Mouse (Mus musculus): ENCODE results near the gene Zfp27. TPM values are rescaled to one million over a fixed set of nuclear protein-coding genes. Genes with fewer than 3 reads are reported as not detected.

Zfp27 gene
- polyA plus RNA-seq (2015; fragmentation: Nextera tagmentation; extraction: Ambion mirVana) = 3.2 TPM in 2 replicates

DNA sequence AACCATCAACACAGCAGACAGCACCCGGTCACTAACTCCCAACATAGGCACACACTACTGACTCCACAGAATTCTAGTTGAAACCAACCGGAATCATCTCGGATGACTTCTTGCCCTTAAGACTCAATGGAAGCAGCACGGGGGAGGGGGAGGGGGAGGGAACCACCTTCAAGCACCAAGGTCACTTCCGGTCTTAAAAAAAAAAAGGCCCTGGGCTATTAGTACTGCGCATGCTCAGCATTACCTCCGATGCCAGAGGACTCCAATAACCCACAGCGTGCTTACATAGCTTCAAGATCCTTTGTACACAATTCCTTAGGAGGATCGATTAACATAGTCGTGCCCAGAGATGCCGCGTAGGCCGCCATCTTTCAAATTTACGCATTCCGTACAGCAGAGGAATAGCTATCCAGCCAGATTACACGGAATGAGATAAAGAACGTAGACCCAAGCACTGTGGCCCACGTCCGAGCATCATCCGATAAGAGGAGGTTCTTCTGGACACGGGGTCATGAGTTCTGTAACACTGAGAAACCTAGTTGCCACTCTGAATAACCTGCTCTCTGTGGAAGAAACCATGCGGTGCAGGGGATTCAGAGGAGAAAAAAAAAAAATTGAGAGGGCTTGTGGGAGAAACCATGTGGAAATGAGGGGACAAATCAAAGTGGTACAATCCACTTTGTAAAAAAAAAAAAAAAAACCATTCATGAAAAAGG, at the start of gene Zfp27:
Gene Zfp27 (minus strand): TSS at position 607 of the 716 bp plus-strand sequence.
- H3K27me3 ChIP-seq (replicated peaks; ENCODE audit: control insufficient read depth, insufficient read depth, low read length) = no peaks in the 10 kb centered on the region
- under 1% methylated on average over 22 of the region's 22 CpGs for WGBS

DNA sequence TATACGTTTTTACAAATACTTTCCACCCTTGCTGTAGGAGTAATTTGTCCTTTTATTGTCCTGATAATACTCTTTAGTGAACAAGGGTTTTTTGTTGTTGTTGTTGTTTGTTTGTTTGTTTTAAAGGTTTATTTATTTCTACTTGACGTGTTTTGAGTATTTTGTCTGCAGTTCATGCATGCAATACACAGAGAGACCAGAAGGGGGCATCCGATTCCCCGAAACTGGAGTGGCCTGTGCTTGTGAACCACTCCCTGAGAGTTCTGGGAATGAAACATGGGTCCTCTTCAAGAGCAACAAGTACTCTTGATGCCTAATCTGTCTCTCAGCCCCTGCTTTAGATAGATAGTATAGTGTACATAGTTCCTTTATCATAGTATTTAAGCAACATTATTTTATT, 48.4 kb upstream of the Zfp27 start:
- peak; percentile 79 for TF ChIP-seq CTCF (IDR thresholded peaks at IDR 0.05; ENCODE audit: low read depth)
- peak overlapping the region; percentile 82 for H3K4me2 ChIP-seq (replicated peaks; ENCODE audit: low read depth)
- H3K4me3 ChIP-seq (ENCODE audit: low read depth, low read length) = peak overlapping the region; percentile 77
- H3K4me1 ChIP-seq (replicated peaks; ENCODE audit: control insufficient read depth, insufficient read depth, low read length) = no peaks in the 10 kb centered on the region
- 25% methylated on average over 4 of the region's 4 CpGs for WGBS
- H3K9me3 ChIP-seq (ENCODE audit: control insufficient read depth) = no peaks in the 10 kb centered on the region
- ATAC-seq = no peak
- no peak overlapping the region for H3K27ac ChIP-seq (ENCODE audit: low read depth, low read length)
- H3K9ac ChIP-seq (ENCODE audit: low read depth, low read length) = no peak overlapping the region
- no peaks in the 10 kb centered on the region for H3K36me3 ChIP-seq (ENCODE audit: control insufficient read depth, insufficient read depth)
- no peaks in the 10 kb centered on the region for H3K27me3 ChIP-seq (replicated peaks; ENCODE audit: control insufficient read depth, insufficient read depth, low read length)

More for the DNA sequence above, at the start of gene Zfp27:
- Histone ChIP-seq H3K4me3 (ENCODE audit: low read depth, low read length) (peak within 1 kb of the TSS; percentile 64), H3K9ac (ENCODE audit: low read depth, low read length) (peak within 1 kb of the TSS; percentile 68), H3K27ac (ENCODE audit: low read depth, low read length) (peak within 1 kb of the TSS; percentile 87), H3K4me2 (replicated peaks; ENCODE audit: low read depth) (peak within 1 kb of the TSS; percentile 71), H3K4me1 (replicated peaks; ENCODE audit: control insufficient read depth, insufficient read depth, low read length) (no peaks in the 10 kb centered on the region), H3K36me3 (ENCODE audit: control insufficient read depth, insufficient read depth) (no peaks in the 10 kb centered on the region; the same call in 1 of the 2 replicates), H3K9me3 (ENCODE audit: control insufficient read depth) (no peaks in the 10 kb centered on the region)
- TF ChIP-seq CTCF (IDR thresholded peaks at IDR 0.05; ENCODE audit: low read depth) = 0 out of 2 replicates have a peak, but pooled peaks have one; percentile 6
- peak; percentile 88 for ATAC-seq

DNA sequence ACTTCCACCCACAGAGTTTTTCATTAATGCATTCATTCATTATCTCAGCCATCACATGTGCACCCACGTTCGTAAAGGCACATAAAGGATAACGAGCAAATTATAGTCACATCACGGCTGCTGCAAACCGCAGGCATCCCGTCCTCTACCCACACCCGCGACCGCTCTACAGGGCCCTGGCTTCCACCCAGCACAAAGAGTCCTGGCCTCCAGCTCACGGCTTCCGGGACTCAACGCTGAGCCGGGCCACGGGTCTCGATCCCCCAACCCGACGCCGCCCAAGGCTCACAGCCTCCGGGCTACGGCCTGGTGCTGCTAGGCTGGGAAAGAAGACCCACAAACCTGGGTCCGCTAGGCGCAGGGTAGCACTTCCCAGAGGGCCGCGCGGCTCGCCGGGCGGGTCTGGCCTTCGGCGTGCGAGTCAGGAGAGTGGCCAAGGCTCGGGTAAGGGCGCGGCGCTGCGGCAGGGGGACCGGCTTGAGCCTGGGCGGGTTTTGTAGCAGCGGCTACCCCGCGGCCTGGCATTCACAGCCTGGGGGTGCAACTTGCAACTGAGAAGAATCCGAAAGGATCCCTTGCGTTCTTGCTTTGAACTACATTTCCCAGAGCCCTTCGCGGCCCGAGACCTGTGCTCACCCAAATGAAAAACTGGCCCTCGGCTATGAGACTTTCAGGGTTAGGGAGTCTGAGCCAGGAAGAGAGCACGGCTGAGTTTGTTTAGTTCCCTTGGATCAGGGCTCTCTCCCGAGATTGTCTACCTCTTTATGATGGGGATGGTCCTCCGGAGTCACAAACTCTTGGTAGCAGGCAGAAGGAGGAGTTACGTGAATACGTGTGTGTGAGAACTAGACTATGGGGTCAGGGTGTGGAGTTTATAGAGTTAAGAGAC, 47.4 kb upstream of the Zfp27 start, which contains the start of gene Zfp74:
Gene Zfp74 (minus strand): TSS at position 577 of the 889 bp plus-strand sequence.
- Histone ChIP-seq H3K27ac (ENCODE audit: low read depth, low read length) (peak within 1 kb of the TSS; percentile 79), H3K27me3 (replicated peaks; ENCODE audit: control insufficient read depth, insufficient read depth, low read length) (no peaks in the 10 kb centered on the region), H3K9ac (ENCODE audit: low read depth, low read length) (peak within 1 kb of the TSS; percentile 70), H3K9me3 (ENCODE audit: control insufficient read depth) (no peaks in the 10 kb centered on the region), H3K4me3 (ENCODE audit: low read depth, low read length) (peak within 1 kb of the TSS; percentile 77), H3K4me1 (replicated peaks; ENCODE audit: control insufficient read depth, insufficient read depth, low read length) (no peaks in the 10 kb centered on the region), H3K4me2 (replicated peaks; ENCODE audit: low read depth) (peak within 1 kb of the TSS; percentile 82), H3K36me3 (ENCODE audit: control insufficient read depth, insufficient read depth) (no peaks in the 10 kb centered on the region)
- ATAC-seq = peak; percentile 81
- under 1% methylated on average over 52 of the region's 52 CpGs for WGBS
- TF ChIP-seq CTCF (IDR thresholded peaks at IDR 0.05; ENCODE audit: low read depth) = peak; percentile 24

DNA sequence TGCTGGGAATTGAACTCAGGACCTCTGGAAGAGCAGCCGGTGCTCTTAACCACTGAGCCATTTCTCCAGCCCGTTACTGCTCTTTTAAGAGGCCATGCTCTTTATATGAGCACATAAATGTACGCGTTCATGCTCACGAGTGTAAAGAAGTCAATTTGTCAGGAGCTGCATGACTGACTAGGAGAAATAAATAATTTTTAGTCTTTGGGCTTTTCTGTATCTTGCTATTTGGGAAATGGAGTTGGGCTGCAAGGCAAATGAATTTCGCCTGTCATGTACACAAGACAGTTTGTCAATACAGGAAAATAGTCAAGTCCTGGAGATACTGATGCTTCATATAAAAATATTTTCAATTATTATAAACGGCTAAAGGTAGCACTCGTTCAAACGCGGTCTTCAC, 46.7 kb upstream of the Zfp27 start:
- no peak for ATAC-seq
- 0 out of 2 replicates have a peak, but pooled peaks have one; percentile 7 for TF ChIP-seq CTCF (IDR thresholded peaks at IDR 0.05; ENCODE audit: low read depth)
- H3K36me3 ChIP-seq (ENCODE audit: control insufficient read depth, insufficient read depth) = no peaks in the 10 kb centered on the region

DNA sequence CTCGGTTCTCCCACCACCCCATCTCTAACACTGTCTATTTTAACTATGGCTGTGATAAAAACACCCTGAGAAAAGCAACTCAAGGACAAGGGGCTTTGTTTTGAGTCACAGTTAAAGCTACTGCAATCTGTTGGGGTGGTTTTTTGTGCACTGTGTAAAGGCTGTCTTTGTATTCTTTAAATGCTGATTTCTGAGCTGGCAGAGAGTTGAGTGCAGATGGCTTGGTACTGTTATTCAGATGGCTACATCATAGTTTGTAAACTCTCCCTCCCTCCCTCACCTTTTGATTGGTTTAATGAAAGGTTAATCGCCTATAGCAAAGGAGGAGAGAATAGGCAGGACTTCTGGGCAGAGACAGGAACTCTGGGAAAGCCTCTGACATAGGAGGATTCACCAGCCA, 37.8 kb upstream of the Zfp27 start:
- peaks cover 6% of the 10 kb centered on the region; the same call in 1 of the 2 replicates for H3K36me3 ChIP-seq (ENCODE audit: control insufficient read depth, insufficient read depth)
- no peak for TF ChIP-seq CTCF (IDR thresholded peaks at IDR 0.05; ENCODE audit: low read depth)
- no peaks in the 10 kb centered on the region for H3K4me1 ChIP-seq (replicated peaks; ENCODE audit: control insufficient read depth, insufficient read depth, low read length)
- H3K27ac ChIP-seq (ENCODE audit: low read depth, low read length) = no peak overlapping the region
- no peak overlapping the region for H3K9ac ChIP-seq (ENCODE audit: low read depth, low read length)
- no peaks in the 10 kb centered on the region for H3K9me3 ChIP-seq (ENCODE audit: control insufficient read depth)
- no peak for ATAC-seq
- H3K4me2 ChIP-seq (replicated peaks; ENCODE audit: low read depth) = no peak overlapping the region
- no peaks in the 10 kb centered on the region for H3K27me3 ChIP-seq (replicated peaks; ENCODE audit: control insufficient read depth, insufficient read depth, low read length)
- 84% methylated on average over 2 of the region's 2 CpGs for WGBS
- H3K4me3 ChIP-seq (ENCODE audit: low read depth, low read length) = no peak overlapping the region

More for the DNA sequence above, 46.7 kb upstream of the Zfp27 start:
- Histone ChIP-seq H3K27ac (ENCODE audit: low read depth, low read length) (no peak overlapping the region), H3K4me3 (ENCODE audit: low read depth, low read length) (peak overlapping the region; percentile 77), H3K27me3 (replicated peaks; ENCODE audit: control insufficient read depth, insufficient read depth, low read length) (no peaks in the 10 kb centered on the region), H3K9ac (ENCODE audit: low read depth, low read length) (peak overlapping the region; percentile 70), H3K4me2 (replicated peaks; ENCODE audit: low read depth) (peak overlapping the region; percentile 82), H3K4me1 (replicated peaks; ENCODE audit: control insufficient read depth, insufficient read depth, low read length) (no peaks in the 10 kb centered on the region), H3K9me3 (ENCODE audit: control insufficient read depth) (no peaks in the 10 kb centered on the region)
- WGBS = 42% methylated on average over 10 of the region's 10 CpGs

DNA sequence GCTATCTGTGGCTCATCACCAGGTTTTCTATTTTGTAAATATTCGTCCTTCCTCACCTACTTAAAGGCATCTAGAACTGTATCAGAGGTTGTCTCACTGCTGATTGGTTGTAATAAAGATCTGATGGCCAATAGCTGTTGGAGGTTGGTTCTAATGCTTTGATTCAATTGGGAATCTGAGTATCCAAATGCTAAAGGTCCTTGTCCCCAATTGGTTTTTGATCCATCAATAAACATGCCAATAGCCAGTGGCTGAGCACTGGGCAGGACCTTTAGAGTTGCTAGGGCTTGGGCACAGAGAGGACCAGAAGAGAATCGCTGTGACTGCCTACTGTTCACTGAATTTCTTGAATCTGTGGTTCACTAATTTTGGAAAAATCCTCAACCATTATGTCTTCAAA, 37.3 kb upstream of the Zfp27 start:
- ATAC-seq = no peak
- WGBS = 77% methylated on average over 2 of the region's 2 CpGs
- no peak for TF ChIP-seq CTCF (IDR thresholded peaks at IDR 0.05; ENCODE audit: low read depth)
- no peak overlapping the region for H3K9ac ChIP-seq (ENCODE audit: low read depth, low read length)
- H3K4me3 ChIP-seq (ENCODE audit: low read depth, low read length) = no peak overlapping the region
- no peak overlapping the region for H3K27ac ChIP-seq (ENCODE audit: low read depth, low read length)
- no peaks in the 10 kb centered on the region for H3K4me1 ChIP-seq (replicated peaks; ENCODE audit: control insufficient read depth, insufficient read depth, low read length)
- peaks cover 6% of the 10 kb centered on the region; the same call in 1 of the 2 replicates for H3K36me3 ChIP-seq (ENCODE audit: control insufficient read depth, insufficient read depth)
- no peak overlapping the region for H3K4me2 ChIP-seq (replicated peaks; ENCODE audit: low read depth)
- H3K27me3 ChIP-seq (replicated peaks; ENCODE audit: control insufficient read depth, insufficient read depth, low read length) = no peaks in the 10 kb centered on the region
- no peaks in the 10 kb centered on the region for H3K9me3 ChIP-seq (ENCODE audit: control insufficient read depth)
